Mouse (Mus musculus) thymus, postnatal 36 days (tissue): ENCODE measurements around the gene Wdr35.

Source experiments
- DNase-seq, 2 experiments: peaks; one replicate each; pipeline ENCODE4 v3.0.0; 2022; ENCODE audit warnings: mixed read lengths in 2 of 2

Wdr35 gene

DNA sequence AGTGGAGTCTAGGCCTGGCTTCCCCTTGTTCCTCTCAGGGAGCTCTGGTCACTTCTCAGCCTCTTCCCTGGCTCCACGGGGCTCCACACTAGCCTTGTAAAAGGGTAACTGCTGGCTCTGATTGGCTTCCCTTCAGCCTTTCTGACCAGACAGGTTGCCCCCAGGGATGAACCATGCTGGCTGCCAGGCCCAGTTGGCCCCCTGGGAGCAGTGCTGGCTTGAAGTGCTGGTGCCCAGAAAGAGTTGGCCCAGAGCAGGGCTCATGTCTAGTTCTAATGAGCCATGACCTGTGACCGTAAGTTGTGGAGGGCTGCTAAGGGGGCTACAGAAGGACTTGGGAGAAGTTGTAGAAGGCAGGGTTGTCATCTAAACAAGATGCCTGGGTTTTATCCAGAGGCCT lies 80.3 kb downstream of the Wdr35 start:
- no peak for DNase-seq

DNA sequence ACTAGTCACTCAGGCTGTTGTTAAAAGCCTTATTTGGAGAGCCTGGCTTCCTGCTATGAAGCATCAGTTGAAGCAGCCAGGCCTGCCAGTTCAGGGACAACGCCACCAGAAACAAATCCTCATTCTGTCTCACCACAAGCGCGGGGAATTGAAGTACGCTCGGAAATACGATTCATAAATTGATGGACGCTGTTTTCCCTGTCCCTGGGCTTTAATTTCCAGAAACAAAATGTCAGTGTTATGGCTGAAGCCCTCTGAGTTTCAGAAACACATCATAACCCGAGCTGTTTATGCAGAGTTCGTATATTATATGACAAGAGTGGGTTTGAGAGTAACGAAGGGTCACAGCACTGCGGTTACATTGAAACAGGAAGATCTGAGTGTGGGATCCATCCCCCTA lies 81.6 kb downstream of the Wdr35 start:
- DNase-seq, result no peak

DNA sequence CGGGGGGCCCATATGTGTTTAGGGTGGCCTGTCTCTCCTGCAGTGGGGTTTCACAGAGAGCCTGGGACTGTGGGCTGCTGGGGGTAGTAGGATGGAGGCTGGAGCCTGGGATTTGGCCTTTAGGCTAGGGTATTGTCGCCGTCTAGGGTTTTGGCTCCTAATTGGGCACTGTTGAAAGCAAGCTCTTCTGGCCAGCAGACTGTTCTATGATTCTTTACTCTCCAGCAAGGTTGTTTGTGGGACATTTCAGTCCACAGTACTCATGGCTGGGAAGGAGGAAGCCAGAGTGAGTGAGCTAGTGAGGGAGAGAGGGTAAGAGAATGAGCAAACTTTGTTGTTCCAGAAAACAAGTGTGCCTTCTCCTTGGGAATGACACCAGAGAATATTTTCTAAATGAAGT lies 85.8 kb downstream of the Wdr35 start:
- DNase-seq, result no peak

DNA sequence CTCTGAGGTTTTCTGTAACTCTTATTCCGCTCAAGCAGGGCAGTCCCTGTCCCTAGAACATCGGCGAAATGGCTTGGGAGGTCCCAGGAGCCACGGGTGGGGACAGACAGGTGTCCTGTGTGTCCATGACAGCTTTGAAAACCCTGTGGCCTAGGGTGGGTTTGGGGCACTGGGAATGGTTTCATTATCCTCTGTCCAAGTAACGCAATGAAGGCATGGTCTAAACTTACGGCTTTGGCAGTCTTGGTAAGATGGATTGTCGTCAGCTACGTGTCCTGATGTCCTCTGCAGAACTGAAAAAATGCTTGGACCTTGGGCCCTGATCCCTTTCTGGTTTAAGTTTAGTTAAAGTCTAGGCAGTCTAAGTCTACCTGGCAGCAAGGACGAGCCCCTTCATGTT lies 86.3 kb downstream of the Wdr35 start:
- DNase-seq, result no peak

DNA sequence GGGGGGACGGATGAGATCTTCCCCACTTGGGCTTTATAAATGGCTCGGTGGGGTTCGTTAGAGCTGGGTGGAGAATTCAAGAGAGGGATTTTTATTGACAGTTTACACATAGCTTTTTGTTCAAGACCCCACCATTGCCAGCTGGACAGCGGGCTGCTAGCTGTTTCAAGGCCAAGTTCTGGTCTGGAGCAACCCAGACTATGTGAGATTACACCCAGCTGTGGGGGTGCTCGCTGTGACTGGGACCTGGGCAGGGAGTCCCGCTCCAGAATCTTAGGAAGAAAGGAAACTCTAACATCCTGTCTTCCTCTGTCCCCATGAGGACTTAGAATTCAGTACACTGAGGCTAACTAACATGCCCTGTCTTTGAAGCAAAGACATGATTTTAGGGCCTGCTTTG lies 89.9 kb downstream of the Wdr35 start:
- no peak for DNase-seq

DNA sequence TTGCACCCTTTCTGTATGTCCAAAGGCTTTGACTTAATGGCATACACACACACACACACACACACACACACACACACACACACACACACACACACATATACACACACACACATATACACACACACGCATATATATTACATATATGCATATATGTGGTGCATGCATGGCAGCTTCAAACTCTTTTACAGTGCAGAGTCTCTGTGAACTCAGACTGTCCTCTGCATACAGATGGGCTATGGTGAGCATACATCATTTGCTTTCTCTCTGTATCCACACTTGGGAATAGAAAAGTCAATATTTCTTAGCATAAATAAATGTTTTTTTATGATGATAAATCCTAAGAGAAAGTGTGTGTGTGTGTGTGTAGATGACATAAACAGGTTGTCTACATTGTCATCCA lies 97.4 kb downstream of the Wdr35 start:
- no peak for DNase-seq

DNA sequence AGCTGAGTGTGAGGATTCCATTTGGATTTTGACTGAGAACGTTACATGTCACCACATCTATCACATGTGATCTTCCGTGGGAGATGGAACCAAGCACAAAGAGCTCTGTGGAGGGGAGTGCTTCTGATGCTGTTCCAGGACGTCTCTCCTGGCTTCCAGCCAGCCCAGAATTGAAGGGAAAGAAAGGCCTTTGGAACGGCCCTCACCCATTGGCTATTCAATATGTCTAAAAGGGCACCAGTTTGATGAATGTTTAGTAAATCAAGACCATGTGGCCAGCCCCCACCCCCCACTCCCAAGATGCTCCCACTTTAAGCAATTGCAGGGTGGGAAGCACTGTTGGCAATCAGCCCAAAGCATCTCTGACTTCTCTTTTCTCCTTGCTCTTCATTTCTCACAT lies 97.8 kb downstream of the Wdr35 start:
- no peak for DNase-seq

DNA sequence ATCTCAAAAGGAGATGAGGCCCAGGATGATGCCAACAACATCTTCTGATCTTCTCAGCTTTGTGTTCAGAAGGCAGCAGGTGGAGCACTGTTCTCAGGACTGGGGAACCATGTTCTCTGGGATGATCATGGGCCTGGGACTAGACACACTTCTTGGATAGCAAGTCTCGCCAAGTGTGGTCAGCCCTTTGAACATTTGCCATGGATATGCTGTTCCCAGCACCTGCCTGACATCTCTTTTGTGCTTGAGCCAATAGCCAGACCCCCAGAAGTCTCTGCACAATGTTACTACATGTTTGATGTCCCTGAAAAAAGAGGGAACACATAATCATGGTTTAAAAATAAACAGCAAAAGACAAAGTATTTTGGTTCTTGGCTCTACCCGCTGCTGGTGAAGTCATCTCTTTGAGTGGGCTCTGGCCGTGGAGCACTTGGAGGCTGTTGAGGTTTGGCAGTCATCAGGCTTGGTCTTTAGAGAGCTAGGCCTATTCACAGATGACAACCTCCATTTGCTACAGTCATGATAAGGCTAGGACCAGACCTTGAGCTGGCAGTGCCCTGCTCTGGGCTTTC lies 103.9 kb downstream of the Wdr35 start:
- no peak for DNase-seq
